Mouse (Mus musculus) erythroid progenitor cell, adult 5-6 weeks (primary cell): ENCODE measurements around the gene Hltf. TPM values are rescaled to one million over a fixed set of nuclear protein-coding genes. Genes with fewer than 3 reads are reported as not detected.
"Not testable (repeated sequence)": the region's sequence is repeated elsewhere in the genome, so short reads cannot be mapped to it uniquely, and the experiment has no call there.

Source experiments
- ATAC-seq: replicated peaks from 2 replicates; pipeline ENCODE4 v1.8.0; 2016; ENCODE audit warnings: moderate number of reproducible peaks, mild to moderate bottlenecking, moderate TSS enrichment, inconsistent platforms; ENCODE audit not compliant: poor library complexity, low FRiP score, severe bottlenecking
- total RNA-seq, 2 experiments: library from RNA; stranded (forward) in 1 of 2; stranded (reverse) in 1 of 2; fragments of 150-400 nt in 1 of 2; fragments of 186-747, 209-891 nt in 1 of 2; gene quantifications; 2 replicates each; pipeline versions ENCODE4 v1.2.3 to v1.2.4; 2015 to 2017; ENCODE audit warnings: low replicate concordance in 2 of 2

Hltf gene
- total RNA-seq, 2 experiments from 2014 or later = 17.2 to 31.0 TPM

DNA sequence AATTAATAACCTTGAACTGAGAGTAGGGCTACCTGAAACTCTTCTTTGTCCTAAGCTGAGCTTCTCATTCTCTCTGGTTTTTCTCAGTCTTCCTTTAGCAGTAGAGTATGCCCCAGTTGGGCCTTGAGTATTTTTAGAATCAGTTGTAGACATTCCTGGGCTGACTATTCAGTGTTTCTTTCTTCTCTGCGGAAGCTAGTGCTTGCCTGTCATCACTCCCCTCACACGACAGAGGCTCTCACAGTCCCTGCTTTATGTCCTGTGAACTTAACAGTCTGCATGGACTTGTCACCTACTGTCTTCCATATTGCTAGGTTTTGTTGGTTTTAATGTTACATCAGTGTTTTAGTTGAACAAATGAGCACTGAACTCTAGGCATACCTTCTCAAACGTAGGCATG is 24.6 kb downstream of the Hltf start:
- no peak for ATAC-seq

DNA sequence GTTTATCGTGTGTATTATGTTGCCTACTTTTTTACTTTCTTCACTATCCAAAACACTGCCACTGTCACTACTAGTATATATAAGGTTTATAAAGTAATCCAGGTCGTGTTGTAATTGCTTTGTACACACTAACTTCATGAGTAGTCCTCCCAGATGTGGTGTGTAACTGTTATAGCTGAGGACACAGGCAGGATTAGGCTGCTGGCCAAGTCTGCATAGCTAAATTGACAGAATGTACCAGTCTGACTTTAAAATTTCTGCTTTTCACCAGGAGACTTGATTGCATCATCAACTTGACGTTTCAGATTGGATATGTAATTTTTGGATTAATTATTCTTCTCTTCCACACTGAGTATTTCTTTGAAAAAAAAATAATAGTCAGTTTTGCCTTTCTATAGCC is 46.2 kb downstream of the Hltf start:
- ATAC-seq = no peak

DNA sequence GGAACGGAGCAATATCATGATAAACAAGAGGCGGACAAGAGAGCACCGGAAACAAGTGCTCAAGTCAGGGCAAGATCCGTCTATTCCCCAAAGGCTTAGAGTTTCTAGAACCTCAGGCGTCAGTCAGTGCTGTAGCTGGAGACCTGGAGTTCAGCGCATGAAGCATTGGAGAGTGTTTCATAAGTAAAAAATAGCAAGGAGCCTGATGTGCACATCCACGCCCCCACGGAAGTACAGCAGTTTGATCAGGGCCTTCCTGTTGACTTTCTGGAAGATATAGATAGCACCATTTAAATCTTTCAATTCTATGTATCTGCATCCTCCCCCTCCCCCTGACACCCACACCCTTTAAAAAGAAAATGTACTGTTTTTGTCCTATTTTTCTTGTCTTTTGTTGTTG is 46.7 kb downstream of the Hltf start:
- no peak for ATAC-seq

DNA sequence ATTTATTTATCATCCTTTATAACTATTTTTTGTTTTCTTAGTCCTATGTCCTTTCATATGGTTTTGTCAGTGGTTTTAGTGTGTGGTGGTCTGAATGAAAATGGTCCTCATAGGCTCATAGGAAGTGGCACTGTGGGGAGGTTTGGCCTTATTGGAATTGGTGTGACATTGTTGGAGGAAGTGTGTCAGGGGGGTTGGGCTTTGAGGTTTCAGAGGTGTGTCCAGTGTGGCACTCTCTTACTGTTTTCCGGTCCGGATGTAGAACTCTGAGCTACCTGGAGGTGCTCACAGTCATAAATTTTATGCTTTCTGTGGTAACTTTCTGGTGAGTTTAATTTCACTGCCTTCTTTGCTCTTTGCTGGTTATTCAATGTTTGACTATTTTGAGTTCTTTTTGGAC is 47.2 kb downstream of the Hltf start:
- no peak for ATAC-seq

DNA sequence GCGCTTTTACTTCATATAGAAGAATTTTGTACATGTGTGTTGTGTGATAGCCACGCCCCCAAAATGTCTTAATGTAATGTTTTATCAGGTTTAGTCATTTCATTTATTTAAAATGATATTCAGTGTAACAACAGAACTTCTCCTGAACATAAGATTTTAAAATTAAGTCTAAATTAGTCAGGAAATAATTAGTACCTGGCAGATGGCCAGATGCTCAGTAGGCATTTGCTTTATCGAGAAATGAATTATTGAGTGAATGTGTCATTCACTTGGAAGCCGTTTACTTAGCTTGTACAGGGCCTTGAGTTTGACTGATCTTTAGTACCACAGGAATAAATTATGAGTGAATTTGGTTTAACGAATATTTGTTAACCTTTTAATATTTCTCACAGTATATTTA is 51.3 kb downstream of the Hltf start:
- no peak for ATAC-seq

DNA sequence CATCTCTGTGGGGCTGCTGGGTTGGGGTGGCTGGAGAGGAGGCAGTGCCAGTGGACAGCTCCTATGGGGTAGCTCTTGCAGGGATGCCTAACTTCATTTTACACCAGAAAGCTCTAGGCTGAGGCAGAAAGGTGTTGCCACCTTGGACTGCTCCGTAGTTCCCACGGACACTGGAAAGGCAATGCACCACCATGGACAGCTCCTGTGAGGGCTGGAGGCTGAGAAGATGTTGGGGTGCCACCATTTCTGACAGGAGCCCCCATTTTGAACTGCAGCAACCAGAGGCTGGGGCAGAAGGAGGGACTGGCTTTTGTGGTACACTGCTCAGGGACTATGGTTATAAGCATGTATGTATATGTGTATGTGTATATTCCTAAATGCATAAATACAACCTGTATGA is 54.3 kb downstream of the Hltf start:
- no peak for ATAC-seq

DNA sequence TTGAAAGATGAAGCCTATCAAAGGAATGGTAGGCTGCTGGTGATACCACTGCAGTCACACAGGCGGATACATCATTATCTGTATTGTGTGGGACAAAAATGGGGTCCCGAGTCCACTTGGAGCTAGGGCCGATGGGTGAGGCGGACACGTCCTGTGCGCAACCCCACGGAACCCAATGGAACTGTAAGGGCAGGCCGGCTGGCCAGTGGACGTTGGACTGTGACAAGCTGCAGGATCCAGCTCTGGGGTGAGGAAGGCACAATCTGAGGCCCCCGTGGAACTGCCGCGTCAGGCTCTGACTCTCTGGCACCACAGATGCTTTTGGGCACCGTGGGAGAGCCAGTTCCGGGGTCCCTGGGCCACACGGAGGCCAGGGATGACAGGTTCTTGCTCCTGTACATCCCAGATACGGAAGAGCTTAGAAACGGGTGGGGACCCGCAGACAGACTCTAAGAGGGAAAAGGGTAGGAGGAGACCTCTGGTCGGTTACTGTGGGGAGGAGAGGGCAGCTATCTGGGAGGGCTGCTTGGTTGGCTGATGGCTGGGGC is 61.5 kb downstream of the Hltf start:
- ATAC-seq = no peak

DNA sequence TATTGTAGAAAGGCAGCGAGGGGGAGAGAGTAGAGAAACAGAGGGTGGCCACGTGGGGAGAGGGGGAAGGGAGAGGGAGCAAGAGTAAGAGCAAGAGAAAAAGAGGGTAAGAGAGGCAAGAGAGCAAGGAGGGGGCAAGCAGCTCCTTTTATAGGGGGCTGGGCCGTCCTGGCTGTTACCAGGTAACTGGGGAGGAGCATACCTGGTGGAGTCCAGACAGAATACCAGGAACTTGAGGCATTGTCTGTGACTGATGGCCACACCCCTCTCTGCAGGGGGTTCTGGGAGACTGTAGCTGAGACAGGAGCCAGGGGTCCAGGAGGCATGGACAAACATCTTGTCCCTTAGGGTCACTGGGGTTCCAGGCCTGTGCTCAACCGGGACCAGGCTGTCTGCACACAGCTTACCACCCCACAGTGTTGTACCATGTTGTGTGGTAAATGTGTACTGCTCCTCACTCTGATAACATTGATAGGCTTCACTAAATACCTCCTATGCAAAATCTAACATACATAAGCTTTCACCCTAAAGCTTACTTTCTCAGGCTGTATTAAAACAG is 62.2 kb downstream of the Hltf start:
- no peak for ATAC-seq

DNA sequence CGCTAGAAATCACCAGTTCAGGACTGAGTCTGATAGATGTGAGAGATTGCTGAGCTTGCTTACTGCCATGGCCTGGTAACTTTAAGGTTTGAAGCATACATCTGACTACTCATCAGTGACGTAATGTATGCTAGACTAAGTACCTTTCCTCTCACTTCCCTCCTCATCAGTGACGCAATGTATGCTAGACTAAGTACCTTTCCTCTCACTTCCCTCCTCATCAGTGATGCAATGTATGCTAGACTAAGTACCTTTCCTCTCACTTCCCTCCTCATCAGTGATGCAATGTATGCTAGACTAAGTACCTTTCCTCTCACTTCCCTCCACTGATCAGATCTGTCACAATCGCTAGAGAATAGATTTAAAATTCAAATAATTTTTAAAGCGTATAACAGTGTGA is 64.0 kb downstream of the Hltf start:
- ATAC-seq = not testable (repeated sequence)

DNA sequence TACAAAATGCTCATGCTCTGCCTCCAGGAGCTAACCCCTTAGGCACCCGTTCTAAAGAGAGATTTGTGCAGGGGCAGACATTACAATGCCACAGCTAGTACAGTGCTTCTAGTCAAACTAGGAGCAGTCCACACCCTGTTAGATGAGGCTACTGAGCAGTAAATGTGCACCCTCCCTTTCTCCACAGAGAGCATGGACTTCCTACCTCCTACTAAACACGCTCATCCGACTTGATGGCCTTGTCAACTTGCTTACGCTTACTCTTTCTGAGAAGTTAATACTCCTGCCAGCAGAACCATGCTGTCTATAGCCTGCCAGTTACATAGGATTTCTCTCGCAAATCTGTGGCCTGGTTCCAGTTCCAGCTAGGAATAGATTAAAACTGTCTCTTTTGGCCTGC is 68.0 kb downstream of the Hltf start:
- no peak for ATAC-seq

DNA sequence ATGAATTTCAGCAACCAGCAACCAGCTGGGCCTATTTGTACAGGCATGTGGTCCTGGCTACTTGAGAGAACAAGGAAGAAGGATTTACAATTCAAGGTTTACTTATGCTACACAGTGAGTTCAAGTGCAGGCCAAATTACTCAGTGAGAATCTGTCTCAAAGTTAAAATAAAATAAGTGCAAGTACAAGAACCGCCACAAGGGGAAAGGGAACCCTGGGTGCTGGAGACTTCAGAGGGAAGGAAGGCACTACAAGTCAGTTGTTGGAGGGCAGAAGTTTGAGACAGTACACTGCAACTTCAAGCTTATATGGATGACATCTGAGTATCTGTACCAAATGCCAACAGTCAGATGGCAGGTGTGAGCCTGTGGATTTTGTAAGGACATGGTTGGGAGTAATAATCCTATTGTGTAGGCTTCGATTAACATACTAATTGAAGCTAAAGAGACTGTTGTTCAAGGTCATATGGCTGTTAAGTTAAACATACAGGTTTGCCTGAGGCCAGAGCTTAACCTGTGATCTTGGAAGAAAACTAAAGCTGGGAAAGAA is 69.5 kb downstream of the Hltf start:
- ATAC-seq = no peak

DNA sequence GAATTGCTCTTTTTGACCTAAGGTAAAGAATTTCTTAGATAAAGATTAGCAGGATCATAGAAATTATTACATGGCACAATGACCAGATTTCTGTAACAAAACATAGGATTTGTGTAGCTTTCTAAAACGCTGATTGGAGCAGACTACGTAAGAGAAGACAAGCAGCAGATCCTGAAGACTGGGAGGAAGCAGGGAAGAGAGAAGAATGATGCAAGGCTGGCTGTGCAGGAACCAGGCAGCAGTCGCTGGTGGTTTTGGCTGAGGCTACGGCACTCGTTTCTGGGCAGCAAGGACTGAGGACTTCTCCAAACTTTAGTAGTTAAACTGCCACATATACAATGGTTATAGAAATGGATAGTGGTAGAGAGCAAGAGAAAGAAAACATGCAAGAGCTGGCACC is 71.9 kb downstream of the Hltf start:
- no peak for ATAC-seq

DNA sequence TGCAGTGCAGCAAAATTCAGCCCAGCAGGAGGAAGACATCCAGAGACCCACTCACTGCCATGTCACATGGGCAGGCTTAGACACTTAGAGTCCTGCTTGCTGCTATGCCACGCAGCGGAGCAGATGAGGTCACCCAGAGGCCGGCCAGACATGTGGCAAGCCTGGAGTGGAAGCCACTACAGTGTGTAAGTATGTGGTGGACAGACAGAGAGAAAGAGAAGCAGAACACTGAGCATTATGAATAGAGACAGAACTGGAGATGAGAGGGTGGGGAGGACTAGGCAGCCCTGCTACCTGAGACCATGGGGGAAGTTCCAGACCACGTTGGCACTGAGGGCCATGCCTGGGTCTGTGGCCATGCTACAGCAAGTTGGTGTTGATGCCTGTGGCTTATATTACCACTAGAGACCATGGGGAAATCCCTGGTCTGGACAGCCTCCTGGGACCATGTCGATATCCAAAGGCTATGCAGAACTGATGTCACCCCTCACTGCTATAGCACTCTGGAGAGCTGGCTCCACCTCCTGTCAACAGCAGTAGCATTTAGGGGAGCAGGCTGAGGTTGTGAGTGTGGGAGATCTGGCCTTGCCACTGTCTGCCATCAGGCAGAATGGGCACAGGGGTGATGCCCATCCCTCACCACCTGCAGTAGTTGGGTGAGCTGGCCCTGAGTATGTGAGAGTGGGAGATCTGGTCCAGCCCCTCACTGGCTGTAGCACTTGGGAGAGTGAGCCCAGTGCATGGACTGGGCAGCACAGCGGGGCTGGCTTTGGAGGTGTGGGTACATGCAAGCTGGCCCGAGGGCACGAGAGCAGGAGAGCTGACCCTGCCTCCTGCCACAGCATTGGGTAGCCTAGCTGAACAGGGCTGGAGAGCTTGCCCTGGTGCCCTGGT is 73.1 kb downstream of the Hltf start:
- no peak for ATAC-seq

DNA sequence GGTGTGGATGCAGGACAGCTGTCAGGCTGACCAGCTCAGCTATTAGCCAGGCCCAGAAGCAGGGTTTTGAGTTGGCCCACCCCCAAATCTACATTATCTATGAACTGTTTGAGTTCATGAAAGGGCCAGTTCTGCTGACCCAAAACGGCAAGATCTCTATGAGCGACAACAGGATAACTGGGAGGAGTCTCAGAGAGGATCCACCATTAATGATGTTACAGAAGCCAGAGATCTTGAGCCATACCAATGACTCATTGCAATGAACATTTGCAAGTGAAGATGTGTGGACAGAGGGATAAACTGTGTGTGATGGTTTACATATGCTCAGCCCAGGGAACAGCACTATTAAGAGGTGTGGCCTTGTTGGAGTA is 73.7 kb downstream of the Hltf start:
- ATAC-seq = no peak

DNA sequence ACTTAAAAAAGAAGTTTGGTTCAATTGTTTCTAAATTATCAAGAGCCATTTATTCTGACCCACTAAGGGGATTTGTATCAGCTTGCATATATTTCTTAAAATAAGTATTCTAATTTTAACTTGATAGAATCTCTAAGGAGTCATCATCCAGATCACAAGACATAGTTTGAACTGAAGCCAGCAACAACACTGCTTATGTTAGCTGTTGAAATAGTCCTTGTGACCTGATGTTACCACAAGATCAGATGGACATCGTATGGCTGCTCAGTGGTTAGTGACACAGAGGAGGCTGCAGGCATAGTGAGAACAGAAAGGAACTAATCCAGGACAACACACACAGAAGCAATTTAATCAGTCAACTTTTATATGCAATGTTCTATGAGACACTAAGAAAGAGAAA is 75.1 kb downstream of the Hltf start:
- ATAC-seq = no peak

DNA sequence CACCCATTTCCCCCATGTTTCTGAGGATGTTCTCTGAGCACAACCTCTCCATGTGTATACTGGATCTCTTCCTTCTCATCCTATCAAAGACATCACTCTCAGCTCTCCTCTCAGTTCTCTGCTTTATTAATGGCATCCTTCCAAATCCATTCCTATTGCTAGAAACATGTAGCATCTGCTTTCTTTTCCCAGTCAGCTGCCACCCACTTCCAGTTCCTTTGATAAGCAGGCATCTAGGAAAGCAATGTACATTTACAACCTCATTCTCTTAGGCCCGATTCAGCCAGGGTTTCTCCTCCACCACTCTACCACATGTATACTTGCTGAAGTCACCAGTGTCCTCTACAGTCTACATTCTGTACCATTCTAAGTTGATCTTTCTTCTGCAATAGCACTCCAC is 76.1 kb downstream of the Hltf start:
- ATAC-seq = no peak

DNA sequence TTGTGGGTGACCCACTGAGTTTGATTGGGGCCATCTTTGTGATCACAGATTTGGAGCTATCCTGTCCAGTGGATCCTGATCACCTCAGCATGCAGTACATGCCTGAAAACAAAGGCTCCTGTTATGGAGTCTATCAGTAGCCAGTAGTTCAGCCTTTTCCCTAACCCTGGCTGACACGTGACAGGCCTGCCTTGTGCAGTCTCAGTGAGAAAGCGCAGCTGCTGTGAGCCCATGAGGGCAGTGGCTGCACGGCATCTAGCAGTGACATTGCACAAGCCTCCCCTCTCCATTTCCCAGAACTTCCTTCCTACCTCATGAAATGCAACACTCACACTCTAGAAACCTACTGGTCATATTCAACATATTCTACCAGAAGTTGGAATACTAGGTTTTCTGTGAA is 76.9 kb downstream of the Hltf start:
- no peak for ATAC-seq

DNA sequence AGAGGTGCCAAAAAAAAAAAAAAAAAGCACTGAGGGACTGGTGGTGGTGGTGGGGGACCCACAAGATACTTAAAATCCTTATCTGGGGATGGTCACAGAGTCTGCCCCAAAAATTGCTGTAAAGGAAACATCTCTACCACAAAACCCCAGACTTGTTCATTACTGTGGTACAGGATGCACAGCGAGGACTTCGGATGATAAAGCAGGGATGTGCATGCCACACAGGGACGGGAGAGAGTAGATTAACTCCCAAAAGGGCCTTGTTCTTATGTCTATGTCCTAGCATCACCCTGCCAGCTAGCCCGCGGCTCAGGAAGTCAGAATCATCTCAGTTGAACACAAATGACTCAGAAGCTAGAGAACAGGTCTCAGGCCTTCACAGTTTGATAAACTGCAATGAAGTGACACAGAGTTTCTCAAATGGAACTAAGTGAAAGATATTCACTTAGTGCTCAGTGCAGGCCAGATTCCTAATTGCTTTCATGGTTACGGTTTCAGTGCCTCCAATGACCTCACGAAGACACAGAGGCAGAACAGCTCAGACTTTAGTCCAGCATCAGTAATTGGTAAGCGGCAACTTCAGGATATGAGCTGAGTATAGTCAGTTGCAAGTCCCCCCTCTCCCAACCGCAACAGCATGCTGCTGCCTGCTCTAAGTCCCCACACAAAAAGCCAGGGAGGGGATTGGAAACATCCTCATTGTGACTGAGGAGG is 79.4 kb downstream of the Hltf start:
- ATAC-seq = no peak

DNA sequence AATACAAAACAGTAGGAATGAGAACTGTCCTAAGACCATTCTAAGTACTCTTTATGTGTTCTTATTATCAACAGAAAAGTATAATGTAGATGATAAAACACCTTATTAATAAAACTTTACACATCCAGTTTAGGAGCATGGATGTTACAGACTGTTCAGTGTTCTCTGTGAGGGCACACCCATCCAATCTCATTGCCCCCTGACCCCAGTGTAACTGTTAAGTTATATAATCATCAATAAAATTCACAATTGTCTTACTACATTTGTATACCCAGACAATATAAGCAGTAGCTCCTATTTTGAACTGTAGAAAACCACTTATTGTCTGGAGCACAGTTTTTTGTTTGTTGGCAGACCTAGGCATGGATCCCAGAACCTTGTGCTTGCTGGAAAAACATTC is 83.6 kb downstream of the Hltf start:
- no peak for ATAC-seq

DNA sequence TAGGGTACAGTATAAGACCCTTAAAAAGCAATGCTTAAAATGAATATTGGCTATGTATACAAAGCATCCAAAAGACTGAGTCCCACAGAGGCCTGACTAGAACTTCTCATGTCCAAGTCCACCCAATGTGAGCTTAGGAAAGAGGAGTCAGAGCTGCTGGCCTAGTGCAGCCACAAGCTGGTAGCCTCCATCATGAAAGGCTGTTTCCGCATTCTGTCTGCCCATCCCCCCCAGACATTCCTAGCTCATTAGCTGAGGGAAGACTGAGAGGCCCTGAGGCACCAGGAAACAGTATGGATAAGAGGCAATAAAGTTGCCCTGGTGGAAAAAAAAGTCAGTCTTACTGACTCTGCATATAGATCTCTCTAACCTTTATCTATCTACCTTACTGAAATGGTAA is 84.1 kb downstream of the Hltf start:
- ATAC-seq = no peak

DNA sequence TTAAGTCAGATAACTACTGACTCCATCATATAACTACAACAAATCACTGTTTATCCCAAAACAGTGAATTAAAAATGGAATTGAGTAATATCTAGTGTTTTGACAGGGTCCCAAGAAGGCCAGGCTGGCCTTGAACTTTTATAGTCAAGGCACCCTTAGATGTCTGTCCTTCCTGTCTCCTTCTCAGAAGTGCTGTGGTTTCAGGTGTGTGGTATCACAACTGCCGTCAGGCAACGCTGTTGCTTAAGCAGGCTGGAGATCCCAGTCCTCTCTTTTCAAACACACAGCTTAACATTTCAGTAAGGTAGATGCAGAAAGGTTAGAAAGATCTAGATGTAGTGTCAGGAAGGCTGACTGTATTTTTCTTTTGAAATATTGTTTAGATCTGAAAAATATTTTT is 84.5 kb downstream of the Hltf start:
- no peak for ATAC-seq
